Mouse (Mus musculus): Measurements from ENCODE around the gene Mpg.

Gene Mpg

DNA sequence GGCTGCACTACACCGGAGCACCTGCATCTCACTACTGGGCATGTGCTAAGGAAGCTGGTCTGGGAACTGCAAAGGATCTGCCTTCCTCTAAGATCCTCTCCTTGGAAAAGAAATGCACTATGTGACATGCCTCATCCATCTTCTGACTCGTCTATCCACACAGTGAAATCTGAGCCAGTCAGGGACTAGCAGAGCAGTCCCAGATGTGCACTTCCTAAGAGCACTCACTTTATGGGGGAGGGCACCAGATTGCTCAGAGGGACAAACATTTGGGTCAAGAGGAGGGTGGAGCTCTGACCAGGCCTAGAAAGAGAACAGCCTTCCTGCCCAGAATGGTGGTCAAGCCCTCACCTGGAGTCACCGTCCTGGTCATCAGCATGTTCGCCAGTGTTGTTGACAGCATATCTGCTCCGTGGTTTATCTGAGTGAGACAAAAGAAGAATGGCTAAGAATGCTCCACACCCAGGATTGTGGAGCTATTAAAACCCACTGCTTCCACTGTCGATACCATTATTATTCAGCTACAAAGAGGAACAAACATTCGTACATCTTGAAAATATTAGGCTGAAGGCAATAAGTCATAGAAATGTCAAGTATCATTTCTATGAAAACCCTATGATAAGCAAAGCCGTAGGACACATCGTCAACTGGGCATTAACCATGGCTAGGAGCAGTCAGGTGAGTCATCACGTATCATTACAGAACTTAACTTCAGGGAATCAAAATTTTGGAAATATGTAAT is 36.5 kb downstream of the Mpg start:
- no peak for DNase-seq (ENCODE audit: low read depth, low spot score)

DNA sequence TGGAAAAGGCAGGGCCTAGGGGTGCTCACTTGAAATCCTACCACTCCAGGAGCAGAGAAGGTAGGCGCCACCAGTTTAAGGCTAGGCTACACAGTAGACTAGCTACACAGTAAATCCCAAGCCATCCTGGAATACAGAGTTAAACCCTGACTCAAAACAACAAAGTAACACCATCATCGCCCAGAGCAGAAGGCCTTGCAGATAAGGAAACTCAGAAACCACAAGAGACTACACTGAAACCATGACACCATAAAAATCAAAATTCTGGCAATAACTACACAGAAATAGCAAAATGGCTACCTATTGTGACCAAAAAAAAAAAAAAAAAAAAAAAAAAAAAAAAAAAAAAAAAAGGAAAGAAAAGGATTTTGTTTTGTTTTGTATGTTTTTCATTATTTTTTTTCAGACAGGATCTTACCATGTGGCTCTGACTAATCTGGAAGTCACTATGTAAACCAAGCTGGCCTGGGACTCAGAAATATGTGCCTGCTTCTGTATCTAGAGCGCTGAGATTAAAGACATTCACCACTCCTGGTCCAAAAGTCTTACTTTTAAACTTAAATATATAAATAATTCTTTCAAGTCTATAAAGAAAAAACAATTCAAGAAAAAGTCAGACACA is 38.9 kb downstream of the Mpg start:
- DNase-seq (ENCODE audit: low read depth, low spot score): no peak

GRCm38 (mm10) chr11:32266194-32266593 is 39.9 kb downstream of the Mpg start:
- no peak for DNase-seq (ENCODE audit: low read depth, low spot score)

GRCm38 (mm10) chr11:32266776-32267175 is 40.5 kb downstream of the Mpg start:
- DNase-seq (ENCODE audit: low read depth, low spot score): no peak

DNA sequence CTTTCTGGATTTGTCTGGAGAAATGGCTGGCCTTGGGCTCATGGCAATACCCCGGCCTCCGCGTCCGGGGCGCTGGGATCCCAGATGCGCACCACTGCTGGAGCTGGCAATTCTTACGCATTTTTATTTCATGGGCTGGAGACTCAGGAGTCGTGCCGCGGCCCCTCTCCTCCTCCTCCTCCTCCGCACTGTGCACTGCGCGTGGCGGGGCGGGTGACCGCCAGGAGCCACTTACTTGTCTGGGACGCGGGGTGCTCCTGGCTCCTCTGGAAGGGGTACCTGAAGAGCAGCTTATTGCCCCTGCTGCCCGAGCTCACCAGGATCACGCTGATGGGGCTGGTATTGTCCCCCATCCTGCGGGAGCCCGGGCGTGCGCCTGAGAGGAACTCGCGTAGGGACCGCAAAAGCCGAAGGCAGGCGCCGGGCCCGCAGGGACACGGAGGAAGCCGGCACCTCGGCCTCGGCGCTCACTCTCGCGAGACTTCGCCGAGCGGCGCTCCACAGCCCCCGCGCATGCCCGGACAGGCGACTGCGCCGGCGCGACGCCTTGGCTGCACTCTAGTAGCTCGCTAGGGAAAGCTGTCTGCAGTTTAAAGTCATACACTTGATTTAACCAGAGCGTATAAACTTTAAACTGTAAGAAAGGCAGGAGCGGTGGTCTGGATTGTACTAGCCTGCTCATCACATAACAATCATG is 41.0 kb downstream of the Mpg start, which contains the start of gene Nprl3:
TSS of gene Nprl3 (minus strand) at position 520 of the 697 bp plus-strand sequence.
- DNase-seq (ENCODE audit: low read depth, low spot score): peak; percentile 97

DNA sequence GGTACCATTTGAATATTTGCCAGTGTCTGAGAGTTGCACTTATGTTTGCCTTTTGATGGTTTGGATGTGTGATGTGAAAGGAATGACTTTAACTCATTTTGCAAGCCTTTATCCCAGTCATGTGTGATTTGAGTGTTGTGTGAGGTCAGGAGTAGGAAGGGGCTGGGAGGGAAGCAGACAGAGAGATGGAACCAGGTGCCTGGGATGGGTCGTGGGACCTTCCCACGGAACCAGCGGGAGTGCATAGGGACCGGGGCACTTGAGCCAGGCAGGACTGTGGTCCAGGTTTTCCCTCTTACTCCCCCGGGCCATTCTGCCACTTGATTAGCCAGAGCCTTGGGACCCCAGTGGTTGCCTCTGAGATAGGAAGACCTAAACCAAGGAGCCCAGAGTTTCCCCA is 41.7 kb downstream of the Mpg start:
- peak; percentile 40 for DNase-seq (ENCODE audit: low read depth, low spot score)

GRCm38 (mm10) chr11:32268952-32269351 is 42.6 kb downstream of the Mpg start:
- DNase-seq (ENCODE audit: low read depth, low spot score): no peak

DNA sequence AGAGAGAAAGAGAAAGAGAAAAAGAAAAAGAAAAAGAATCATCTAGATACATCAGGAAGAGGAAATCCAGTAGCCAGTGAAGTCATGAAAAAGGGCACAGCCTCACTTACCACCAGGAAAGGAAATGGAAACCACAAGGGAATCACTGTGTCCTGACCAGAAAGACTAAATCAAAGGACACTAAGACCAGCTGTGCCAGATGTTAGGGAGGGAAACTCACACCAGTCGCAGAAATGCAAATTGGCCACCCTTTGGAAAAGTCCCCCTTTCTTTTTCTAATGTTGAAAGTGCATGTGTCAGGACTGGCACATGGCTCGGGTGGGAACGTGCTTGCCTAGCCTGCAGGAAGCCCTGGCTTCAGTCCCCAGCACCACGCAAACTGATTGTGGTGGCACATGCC is 44.9 kb downstream of the Mpg start:
- DNase-seq (ENCODE audit: low read depth, low spot score): no peak

DNA sequence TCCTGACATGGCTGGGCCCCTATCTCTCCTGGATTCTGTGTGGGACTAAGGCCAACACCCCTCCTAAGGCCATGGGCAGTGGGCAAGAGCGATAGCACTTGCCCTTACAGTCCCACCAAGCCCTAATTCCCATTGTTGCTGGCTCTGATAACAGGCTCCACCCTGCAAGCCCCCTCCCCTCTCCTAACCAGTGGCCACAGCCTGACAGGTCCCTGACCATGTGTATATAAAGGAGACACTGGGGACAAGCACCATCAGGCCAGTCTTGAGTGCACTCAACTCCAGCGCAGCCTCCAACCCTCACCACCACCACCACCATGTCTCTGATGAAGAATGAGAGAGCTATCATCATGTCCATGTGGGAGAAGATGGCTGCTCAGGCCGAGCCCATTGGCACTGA is 50.0 kb downstream of the Mpg start, which contains the start of gene Hba-x:
TSS of gene Hba-x (plus strand) at position 54 of the 400 bp plus-strand sequence.
- DNase-seq (ENCODE audit: low read depth, low spot score): no peak

DNA sequence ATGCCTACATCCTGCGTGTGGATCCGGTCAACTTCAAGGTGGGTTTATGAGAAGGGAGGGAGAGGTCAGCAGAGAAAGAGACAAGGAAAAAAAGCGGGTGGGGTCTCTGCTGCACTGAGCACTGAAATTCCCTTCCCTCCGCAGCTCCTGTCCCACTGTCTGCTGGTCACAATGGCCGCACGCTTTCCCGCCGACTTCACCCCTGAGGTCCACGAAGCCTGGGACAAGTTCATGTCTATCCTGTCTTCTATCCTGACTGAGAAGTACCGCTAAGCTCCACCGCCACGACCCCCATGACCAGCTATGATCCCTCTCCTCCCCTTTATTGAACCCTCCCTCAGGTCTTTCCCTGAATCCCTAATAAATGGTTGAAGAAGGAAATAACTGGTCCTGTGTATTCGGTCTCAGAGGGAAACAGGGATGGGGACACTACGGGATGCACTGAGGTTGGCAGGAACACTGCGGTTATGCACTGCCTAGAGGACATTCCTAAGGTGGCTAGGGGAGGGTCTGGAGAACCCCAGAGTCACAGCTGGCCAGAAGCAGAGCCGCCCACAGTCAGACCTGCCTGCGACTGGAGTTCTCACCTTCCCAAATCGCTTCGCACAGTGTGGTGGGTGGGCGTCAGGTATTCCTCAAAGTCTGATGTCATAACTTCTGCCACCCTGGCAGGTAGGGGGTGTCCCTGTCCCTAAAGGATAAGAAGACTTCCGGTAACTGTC is 51.6 kb downstream of the Mpg start:
- DNase-seq (ENCODE audit: low read depth, low spot score): peak; percentile 18

GRCm38 (mm10) chr11:32278458-32278957 is 52.2 kb downstream of the Mpg start:
- DNase-seq (ENCODE audit: low read depth, low spot score): no peak

GRCm38 (mm10) chr11:32280646-32281045 is 54.3 kb downstream of the Mpg start:
- no peak for DNase-seq (ENCODE audit: low read depth, low spot score)

DNA sequence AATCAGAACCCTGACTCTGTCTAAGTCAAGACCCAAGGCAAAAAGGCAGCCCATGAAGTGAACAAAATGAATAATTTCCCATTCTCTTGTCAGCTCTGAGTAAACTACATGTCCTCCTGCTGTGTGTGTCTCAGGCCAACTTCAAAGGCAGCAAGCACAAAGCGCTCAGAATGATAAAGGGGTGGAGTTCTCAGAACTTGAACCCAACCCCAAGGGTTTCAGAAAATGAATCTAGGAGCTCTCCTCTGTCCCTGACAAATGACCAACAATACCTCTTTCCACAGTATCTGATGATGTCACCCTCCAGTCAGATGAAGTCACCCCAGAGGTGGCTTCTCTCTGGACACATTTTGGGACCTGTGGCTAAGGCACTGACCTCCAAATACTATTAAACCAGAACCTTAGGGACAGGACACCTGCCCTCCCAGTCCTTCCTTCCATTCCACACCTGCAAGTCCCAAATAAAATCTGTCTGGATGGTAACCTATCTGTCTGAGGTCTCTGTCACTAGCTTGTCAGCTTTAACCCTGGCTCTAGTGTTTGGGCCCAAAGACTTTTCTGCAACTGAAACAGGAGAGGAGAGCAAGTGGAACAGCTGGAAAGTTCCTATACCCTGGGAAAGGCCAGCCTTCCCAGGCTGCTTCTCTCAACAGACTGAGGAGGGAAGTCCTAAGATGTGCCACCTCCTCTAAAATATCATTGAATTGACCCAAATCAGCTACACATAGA is 55.3 kb downstream of the Mpg start:
- DNase-seq (ENCODE audit: low read depth, low spot score): no peak
